Comparison of ENCODE assay signal across 13 mouse cellular contexts in the genomic region with DNA sequence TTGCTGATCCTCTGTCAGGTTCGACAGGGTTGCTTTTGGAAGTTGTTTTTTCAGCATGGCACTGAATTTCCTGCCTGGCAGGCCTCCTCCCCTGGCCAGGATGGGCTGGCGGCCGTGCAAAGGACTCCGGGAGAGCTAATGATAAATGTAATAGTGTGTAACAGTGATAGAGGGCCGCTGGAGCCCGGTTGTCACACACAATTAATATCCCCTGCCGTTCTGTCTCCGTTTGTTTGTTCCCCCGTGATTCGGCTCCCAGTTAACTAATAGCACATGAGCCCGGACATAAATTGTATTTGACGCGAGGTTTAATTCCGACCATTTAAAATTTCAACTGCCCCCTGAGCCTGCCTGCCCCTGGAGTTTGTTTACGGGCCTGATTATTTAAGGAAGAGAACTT. TPM values are rescaled to one million over a fixed set of nuclear protein-coding genes. Genes with fewer than 3 reads are reported as not detected.
DNase-seq lines count a peak whose midpoint lies in the region; ATAC-seq and TF ChIP-seq lines count a peak whose summit lies in the region.
"Had no signal": no experiment of that assay in that cellular context is flagged by ENCODE, and none has a peak within 500 bp of the region (broad histone marks: within the 10 kb centered on the region; RNA-seq: fewer than 3 reads in every experiment).

No protein-coding gene starts in this region.

- no peaks in the 10 kb centered on the region for H3K9me3 ChIP-seq in forebrain, postnatal 0 days (ENCODE audit: low read length)
- H3K9me3 ChIP-seq in midbrain, embryonic 14.5 days (ENCODE audit: control insufficient read depth, low read length): no peaks in the 10 kb centered on the region
- H3K9me3 ChIP-seq: heart, embryonic 10.5 days; limb, embryonic 12.5 days had no signal

- H3K27ac ChIP-seq in forebrain, postnatal 0 days (ENCODE audit: low read depth, low read length): peak overlapping the region; percentile 69
- H3K27ac ChIP-seq in midbrain, embryonic 14.5 days (replicated peaks; ENCODE audit: low read depth, low read length): peak overlapping the region; percentile 85
- H3K27ac ChIP-seq: limb, embryonic 12.5 days had no signal

- H3K4me3 ChIP-seq in forebrain, postnatal 0 days (ENCODE audit: low read depth, low read length): no peak overlapping the region
- H3K4me3 ChIP-seq in midbrain, embryonic 14.5 days (replicated peaks; ENCODE audit: low read depth, low read length): no peak overlapping the region
- H3K4me3 ChIP-seq: heart, embryonic 10.5 days; limb, embryonic 12.5 days; myocyte had no signal

- no peak overlapping the region for H3K9ac ChIP-seq in forebrain, postnatal 0 days
- peak overlapping the region; percentile 9; the same call in 1 of the 2 replicates for H3K9ac ChIP-seq in midbrain, embryonic 14.5 days (replicated peaks; ENCODE audit: low read length)
- H3K9ac ChIP-seq: limb, embryonic 12.5 days had no signal

- H3K27me3 ChIP-seq in forebrain, postnatal 0 days (ENCODE audit: insufficient read depth, low read length): no peaks in the 10 kb centered on the region
- no peaks in the 10 kb centered on the region for H3K27me3 ChIP-seq in midbrain, embryonic 14.5 days (ENCODE audit: control insufficient read depth, insufficient read depth, low read length)

- no peak for ATAC-seq in forebrain, postnatal 0 days
- ATAC-seq in midbrain, embryonic 14.5 days (ENCODE audit: low FRiP score, low TSS enrichment): no peak
- ATAC-seq: intestine, embryonic 16.5 days had no signal

- no peak for TF ChIP-seq CTCF in brain, embryonic 14.5 days (IDR thresholded peaks at IDR 0.05; ENCODE audit: borderline replicate concordance, extremely low read depth, insufficient read depth, insufficient read length)
- no peak for TF ChIP-seq CTCF in forebrain, postnatal 0 days (IDR thresholded peaks at IDR 0.05; ENCODE audit: low read depth)

- TF ChIP-seq POLR2A in brain, embryonic 14.5 days (IDR thresholded peaks at IDR 0.05; ENCODE audit: borderline replicate concordance, extremely low read depth, insufficient read depth, insufficient read length, poor library complexity, severe bottlenecking): no peak

- no peak overlapping the region for H3K4me2 ChIP-seq in forebrain, postnatal 0 days (ENCODE audit: low read depth)
- H3K4me2 ChIP-seq in midbrain, embryonic 14.5 days (ENCODE audit: low read length): no peak overlapping the region
- H3K4me2 ChIP-seq: limb, embryonic 12.5 days had no signal

- WGBS in forebrain, postnatal 0 days: 38% methylated on average over 15 of the region's 15 CpGs
- 18% methylated on average over 15 of the region's 15 CpGs for WGBS in midbrain, embryonic 14.5 days

- peaks cover 51% of the 10 kb centered on the region for H3K36me3 ChIP-seq in forebrain, postnatal 0 days (ENCODE audit: insufficient read depth)
- peaks cover 58% of the 10 kb centered on the region for H3K36me3 ChIP-seq in midbrain, embryonic 14.5 days (ENCODE audit: control insufficient read depth, insufficient read depth, low read length)

- peak; percentile 53 for DNase-seq in embryo, embryonic 10.5 days (ENCODE audit: low spot score)
- no peak for DNase-seq in embryo, embryonic 9.5 days (ENCODE audit: extremely low spot score)
- peak; percentile 61 for DNase-seq in brain, embryonic 14.5 days (ENCODE audit: low read depth)
- DNase-seq in forebrain, postnatal 0 days: no peak
- peak; percentile 68 for DNase-seq in midbrain, embryonic 14.5 days
- no peak for DNase-seq in MN1 (ENCODE audit: low spot score)
- DNase-seq in gastrocnemius, postnatal 25 days: no peak
- no peak for DNase-seq in urinary bladder, postnatal 25 days (ENCODE audit: low spot score)
- DNase-seq: cerebellum, postnatal 36 days had no signal

- peaks cover 33% of the 10 kb centered on the region for H3K4me1 ChIP-seq in forebrain, postnatal 0 days (ENCODE audit: insufficient read depth)
- peaks cover 76% of the 10 kb centered on the region for H3K4me1 ChIP-seq in midbrain, embryonic 14.5 days (ENCODE audit: control insufficient read depth, insufficient read depth, low read length)

RNA-seq across cellular contexts. Expression of gene Pipox, which starts 38.5 kb away (rescaled TPM):
- 10.0 and 19.2 TPM in 2 replicates for polyA plus RNA-seq in brain, embryonic 14.5 days (2012; rRNA removed)
- 3.8 and 6.8 TPM in 2 replicates for total RNA-seq in forebrain, postnatal 0 days (2014; rRNA removed)
- polyA plus RNA-seq in forebrain, postnatal 0 days (2015; fragmentation: Nextera tagmentation; extraction: Ambion mirVana): 3.7 and 4.2 TPM in 2 replicates
- 4.0 and 4.2 TPM in 2 replicates for polyA plus RNA-seq in midbrain, embryonic 14.5 days (2014; fragmentation: Nextera tagmentation; extraction: Ambion mirVana)
- under 1 TPM in 1 of 2 experiments, not detected in 1; 0.16 TPM for total RNA-seq in gastrocnemius, postnatal 25 days (2021)
- polyA plus RNA-seq: myocyte had no signal

Comparison
In these comparisons a context has a peak if more than half of its experiments do, and no peak if none do; other contexts are left out.
1. DNase-seq: peak in embryo, embryonic 10.5 days (single experiment), brain, embryonic 14.5 days (single experiment) and midbrain, embryonic 14.5 days (single experiment); none in embryo, embryonic 9.5 days (single experiment), forebrain, postnatal 0 days (single experiment), MN1 (single experiment), gastrocnemius, postnatal 25 days (single experiment) and urinary bladder, postnatal 25 days (single experiment).